Mouse (Mus musculus): ENCODE data around the gene Tuba4a.

DNA sequence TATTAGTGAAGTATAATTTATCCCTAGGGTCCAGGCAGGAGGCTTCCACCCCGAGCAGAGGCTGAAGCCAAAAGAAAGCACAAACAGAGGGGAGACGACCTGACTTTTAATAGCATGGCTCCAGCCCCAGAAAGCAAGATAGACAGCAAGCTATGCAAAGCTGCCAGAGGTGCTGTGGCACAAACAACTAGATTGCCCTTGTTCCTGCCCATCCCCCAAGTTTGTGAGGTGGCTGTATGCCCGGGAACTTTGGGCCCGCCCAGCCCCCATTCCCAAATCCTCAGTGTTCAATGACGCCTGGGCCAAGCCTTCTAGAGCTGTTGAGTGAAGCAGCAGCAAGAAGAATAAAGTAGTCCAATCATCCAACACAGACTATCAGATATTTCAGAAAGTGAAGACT is 4.8 kb downstream of the Tuba4a start:
- TF ChIP-seq CTCF (conservative IDR thresholded peaks at IDR 0.05; ENCODE audit: low read length) (no peak), POU5F1 (IDR thresholded peaks at IDR 0.05; ENCODE audit: borderline replicate concordance, low read length) (no peak)

Data from E14TG2a.4 (cell line).